Mouse (Mus musculus) liver, adult 2 months (tissue): ENCODE data around the gene Col5a2. TPM values are rescaled to one million over a fixed set of nuclear protein-coding genes. Genes with fewer than 3 reads are reported as not detected.

Source experiments
- DNase-seq: peaks from one replicate; pipeline ENCODE4 v3.0.0-alpha.2; 2011; ENCODE audit warnings: low read depth, low spot score; ENCODE audit errors: extremely low read depth
- H3K27ac ChIP-seq: fragments of 200-500 bp; replicated peaks from 2 replicates; pipeline ENCODE4 v1.5.1; 2012; ENCODE audit warnings: low read depth, mild to moderate bottlenecking, control low read depth, inconsistent platforms, low read length; ENCODE audit not compliant: insufficient read depth
- H3K27me3 ChIP-seq: fragments of 200-500 bp; 2 replicates; pipeline ENCODE4 v1.6.1; 2012; ENCODE audit warnings: mild to moderate bottlenecking, moderate library complexity, low read length, inconsistent platforms; ENCODE audit not compliant: control insufficient read depth, insufficient read depth
- H3K36me3 ChIP-seq: fragments of 200-500 bp; 2 replicates; pipeline ENCODE4 v1.6.1; 2012; ENCODE audit warnings: low read length, inconsistent platforms; ENCODE audit not compliant: control insufficient read depth, insufficient read depth
- H3K4me1 ChIP-seq: fragments of 200-500 bp; 2 replicates; pipeline ENCODE4 v1.6.1; 2011; ENCODE audit warnings: low read length; ENCODE audit not compliant: control insufficient read depth, insufficient read depth
- H3K4me3 ChIP-seq: fragments of 200-500 bp; 2 replicates; pipeline ENCODE4 v1.5.1; 2011; ENCODE audit warnings: low read depth, mild to moderate bottlenecking, control low read depth, low read length, moderate library complexity; ENCODE audit not compliant: insufficient read depth
- H3K79me2 ChIP-seq: fragments of 200-500 bp; 2 replicates; pipeline ENCODE4 v1.6.1; 2012; ENCODE audit warnings: inconsistent platforms, mild to moderate bottlenecking, low read length, moderate library complexity; ENCODE audit not compliant: control insufficient read depth, insufficient read depth
- H3K9ac ChIP-seq: fragments of 200-500 bp; 2 replicates; pipeline ENCODE4 v1.6.1; 2012; ENCODE audit warnings: low read depth, mild to moderate bottlenecking, control low read depth, inconsistent platforms, low read length
- CTCF ChIP-seq: fragments of 200-500 bp; IDR thresholded peaks from 2 replicates; pipeline ENCODE4 v1.5.1; 2011; ENCODE audit warnings: low read depth, low read length, control low read depth
- POLR2A ChIP-seq: fragments of 200-500 bp; IDR thresholded peaks from 2 replicates; pipeline ENCODE4 v1.6.1; 2011; ENCODE audit warnings: low read length, control low read depth; ENCODE audit not compliant: insufficient read depth; ENCODE audit errors: extremely low read depth
- WGBS: fragments of 180-500 bp; shearing (Covaris S2); methylation state at CpG from one replicate; pipeline ENCODE4 v1.1.7; 2018; 5-methylcytosine and 5-hydroxymethylcytosine counted together
- polyA plus RNA-seq: library from polyadenylated mRNA; depleted of rRNA; stranded (reverse); fragments of >200 nt; gene quantifications from 2 replicates; pipeline ENCODE4 v1.2.3, GENCODE M21; 2012
- total RNA-seq: library from RNA; depleted of rRNA; stranded (reverse); fragments of >200 nt; gene quantifications from 2 replicates; pipeline ENCODE4 v1.2.3, GENCODE M21; 2014

Gene Col5a2
- total and polyA plus RNA-seq, 2 experiments = 0.70 to 2.0 TPM

DNA sequence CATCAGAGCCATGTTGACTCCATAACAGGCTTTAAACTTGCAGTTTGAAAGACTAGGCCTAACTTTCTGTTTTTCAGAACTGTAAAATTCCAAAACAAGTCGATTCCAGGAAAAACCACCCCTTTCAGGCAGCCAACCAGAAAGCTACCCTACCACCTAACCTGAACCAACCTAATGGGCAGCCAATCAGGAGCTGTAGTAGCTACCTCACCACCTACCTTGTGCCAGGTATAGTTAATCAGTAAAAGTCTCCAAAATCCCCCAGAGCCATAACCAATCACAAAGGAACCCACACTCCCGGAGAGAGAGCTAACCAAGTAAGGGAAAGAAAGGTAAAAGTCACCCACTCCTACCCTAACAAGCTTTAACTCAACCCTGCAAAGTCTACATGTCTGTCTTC lies 18.4 kb upstream of the Col5a2 start:
- no peaks in the 10 kb centered on the region for H3K27me3 ChIP-seq

DNA sequence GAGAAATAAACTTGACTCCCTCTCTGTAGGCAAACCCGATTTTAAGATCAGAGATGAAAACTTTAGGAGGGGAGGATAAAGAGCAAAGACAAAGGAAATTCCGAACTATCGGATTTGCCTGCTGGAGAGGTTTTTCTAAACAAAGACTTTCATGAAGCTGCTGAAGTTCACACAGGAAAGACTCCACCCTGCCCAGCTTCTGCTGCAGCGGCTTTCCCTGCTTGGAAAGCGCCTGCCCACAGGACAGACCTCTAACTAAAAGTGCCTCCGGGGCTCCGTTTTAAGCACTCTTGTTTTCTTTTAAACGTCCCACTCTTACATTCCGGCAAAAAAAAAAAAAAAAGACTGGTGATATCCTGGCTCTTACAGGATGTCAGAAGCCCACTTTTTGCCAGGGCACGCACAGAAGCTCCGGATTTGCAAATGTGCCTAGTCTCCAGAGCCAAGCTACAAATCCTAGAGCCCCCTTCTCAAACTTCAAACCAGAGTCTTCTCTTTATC lies 791 bp downstream of the Col5a2 start:
- Histone ChIP-seq H3K9ac (0 out of 2 replicates have a peak overlapping the region, but pooled peaks have one; percentile 29), H3K4me3 (peak overlapping the region; percentile 50), H3K4me1 (no peaks in the 10 kb centered on the region), H3K79me2 (no peaks in the 10 kb centered on the region), H3K27me3 (peaks cover 2% of the 10 kb centered on the region; the same call in 1 of the 2 replicates), H3K27ac (no peak overlapping the region), H3K36me3 (no peaks in the 10 kb centered on the region)
- DNase-seq = no peak
- 20% methylated on average over 11 of the region's 11 CpGs for WGBS
- TF ChIP-seq POLR2A (no peak), CTCF (no peak)

More for the DNA sequence above, 18.4 kb upstream of the Col5a2 start:
- no peak overlapping the region for H3K4me3 ChIP-seq
- H3K4me1 ChIP-seq = no peaks in the 10 kb centered on the region
- 60% methylated on average over 2 of the region's 2 CpGs for WGBS
- H3K36me3 ChIP-seq = no peaks in the 10 kb centered on the region
- H3K79me2 ChIP-seq = no peaks in the 10 kb centered on the region
- no peak overlapping the region for H3K9ac ChIP-seq
- peak; percentile 12 for DNase-seq
- H3K27ac ChIP-seq = no peak overlapping the region
- TF ChIP-seq CTCF = no peak
- TF ChIP-seq POLR2A = no peak

DNA sequence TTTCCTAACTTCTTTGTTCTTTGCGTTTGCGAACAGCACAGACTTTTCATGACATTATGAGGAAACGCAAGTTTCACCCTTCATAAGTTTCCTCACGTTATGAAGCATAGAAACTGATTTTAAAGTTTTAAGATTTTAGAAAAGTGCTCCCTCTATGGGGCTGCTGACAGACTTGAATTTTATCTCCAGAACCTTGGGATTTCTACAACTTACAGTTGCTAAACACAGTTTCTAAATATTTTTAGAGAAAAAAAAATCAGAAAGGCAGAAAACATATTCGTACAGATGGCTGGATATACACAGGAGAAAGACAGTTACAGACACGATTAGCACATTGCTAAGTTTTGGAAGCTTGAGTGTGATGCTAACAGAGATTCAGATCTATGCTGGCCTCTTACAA lies 1.6 kb downstream of the Col5a2 start:
- Histone ChIP-seq H3K4me3 (peak overlapping the region; percentile 50; the same call in 1 of the 2 replicates), H3K79me2 (no peaks in the 10 kb centered on the region), H3K4me1 (no peaks in the 10 kb centered on the region), H3K27me3 (peaks cover 2% of the 10 kb centered on the region; the same call in 1 of the 2 replicates), H3K9ac (no peak overlapping the region), H3K36me3 (no peaks in the 10 kb centered on the region), H3K27ac (no peak overlapping the region)
- DNase-seq = no peak
- 63% methylated on average over 6 of the region's 6 CpGs for WGBS
- TF ChIP-seq POLR2A (no peak), CTCF (no peak)

DNA sequence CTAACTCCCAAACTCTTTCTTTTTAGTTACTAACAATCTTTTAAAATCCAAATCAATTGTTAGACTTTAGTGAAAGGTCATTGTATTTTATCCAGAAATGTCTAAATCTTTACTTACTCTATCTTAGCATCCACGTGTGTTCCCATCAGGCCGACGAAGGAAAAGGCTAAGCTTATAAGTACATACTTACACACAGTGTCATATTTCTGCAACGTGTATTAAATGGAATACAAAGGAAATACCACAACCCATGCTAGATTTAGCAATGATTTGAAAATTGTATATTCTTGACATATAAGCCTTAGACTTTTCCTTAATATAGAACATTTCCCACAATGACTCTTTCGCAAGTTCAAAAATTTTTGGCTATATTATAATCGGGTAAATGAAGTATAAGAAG lies 2.6 kb downstream of the Col5a2 start:
- no peaks in the 10 kb centered on the region for H3K4me1 ChIP-seq
- H3K9ac ChIP-seq = no peak overlapping the region
- TF ChIP-seq CTCF = no peak
- no peak overlapping the region for H3K4me3 ChIP-seq
- no peaks in the 10 kb centered on the region for H3K79me2 ChIP-seq
- WGBS = 87% methylated on average over 6 of the region's 6 CpGs
- no peaks in the 10 kb centered on the region for H3K36me3 ChIP-seq
- no peak for DNase-seq
- peaks cover 2% of the 10 kb centered on the region; the same call in 1 of the 2 replicates for H3K27me3 ChIP-seq
- H3K27ac ChIP-seq = no peak overlapping the region

DNA sequence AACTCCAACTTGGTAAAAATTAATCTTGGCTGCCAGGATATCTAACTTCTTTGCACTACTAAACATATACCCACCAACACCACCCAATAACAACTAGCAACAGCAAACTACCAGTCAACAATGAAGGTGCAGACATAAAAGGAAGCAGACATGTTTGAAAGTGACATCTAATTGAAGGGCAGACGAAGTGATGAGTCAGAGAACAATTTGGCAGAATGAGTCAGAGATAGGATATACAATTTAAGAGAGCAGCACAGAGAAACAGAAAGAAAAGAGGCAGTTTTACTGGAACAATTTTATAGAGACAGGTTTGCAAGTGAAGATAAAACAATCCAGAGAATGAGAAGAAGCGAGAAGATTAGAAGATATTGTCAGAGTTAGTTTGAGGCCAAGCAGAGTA lies 8.1 kb downstream of the Col5a2 start:
- 68% methylated on average over 2 of the region's 2 CpGs for WGBS
- TF ChIP-seq CTCF (no peak), POLR2A (no peak)

DNA sequence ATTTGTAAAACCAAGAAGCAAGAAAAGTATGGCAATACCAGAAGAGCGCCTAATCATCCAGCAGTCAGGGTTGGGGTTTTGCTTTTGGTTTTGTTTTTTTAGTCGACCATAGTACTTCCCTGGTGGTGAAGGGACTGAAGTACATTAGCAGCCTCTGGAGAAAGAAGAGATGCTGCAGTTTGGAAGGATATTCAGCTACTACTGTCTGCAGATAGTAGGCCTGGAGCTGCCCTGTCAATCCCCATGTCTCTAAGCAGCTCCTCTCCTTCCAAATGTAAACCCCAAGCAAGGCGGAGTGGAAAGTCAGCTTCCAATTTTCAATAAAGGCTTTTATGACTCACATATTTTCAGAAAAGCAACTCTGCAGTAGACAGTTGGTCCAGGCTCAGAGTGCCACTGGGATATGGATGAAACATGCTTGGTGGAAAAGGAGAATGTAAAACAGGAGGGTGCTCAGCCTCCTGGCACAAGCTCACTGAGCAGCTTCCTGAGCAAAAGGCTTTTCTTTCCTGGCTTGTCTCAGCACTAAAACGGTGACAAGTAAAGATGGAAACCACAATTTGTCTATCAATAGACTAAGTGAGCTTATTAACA lies 10.9 kb downstream of the Col5a2 start:
- H3K9ac ChIP-seq = no peak overlapping the region
- no peaks in the 10 kb centered on the region for H3K4me1 ChIP-seq
- DNase-seq = no peak
- no peaks in the 10 kb centered on the region for H3K36me3 ChIP-seq
- no peak for TF ChIP-seq POLR2A
- TF ChIP-seq CTCF = no peak
- no peak overlapping the region for H3K27ac ChIP-seq
- WGBS = 79% methylated on average over 4 of the region's 4 CpGs
- H3K27me3 ChIP-seq = no peaks in the 10 kb centered on the region
- no peaks in the 10 kb centered on the region for H3K79me2 ChIP-seq
- no peak overlapping the region for H3K4me3 ChIP-seq

More for the DNA sequence above, 8.1 kb downstream of the Col5a2 start:
- no peak for DNase-seq
- no peak overlapping the region for H3K9ac ChIP-seq
- H3K27ac ChIP-seq = no peak overlapping the region
- H3K36me3 ChIP-seq = no peaks in the 10 kb centered on the region
- no peaks in the 10 kb centered on the region for H3K79me2 ChIP-seq
- H3K4me3 ChIP-seq = no peak overlapping the region
- no peaks in the 10 kb centered on the region for H3K4me1 ChIP-seq
- no peaks in the 10 kb centered on the region for H3K27me3 ChIP-seq
